Mouse (Mus musculus) urinary bladder, postnatal 36 days (tissue): Measurements from ENCODE around the gene Ufsp2.

Source experiments
- DNase-seq, 2 experiments: peaks; one replicate each; pipeline ENCODE4 v3.0.0; 2022; ENCODE audit warnings: low spot score in 2 of 2, mixed read lengths in 1 of 2

Gene Ufsp2

DNA sequence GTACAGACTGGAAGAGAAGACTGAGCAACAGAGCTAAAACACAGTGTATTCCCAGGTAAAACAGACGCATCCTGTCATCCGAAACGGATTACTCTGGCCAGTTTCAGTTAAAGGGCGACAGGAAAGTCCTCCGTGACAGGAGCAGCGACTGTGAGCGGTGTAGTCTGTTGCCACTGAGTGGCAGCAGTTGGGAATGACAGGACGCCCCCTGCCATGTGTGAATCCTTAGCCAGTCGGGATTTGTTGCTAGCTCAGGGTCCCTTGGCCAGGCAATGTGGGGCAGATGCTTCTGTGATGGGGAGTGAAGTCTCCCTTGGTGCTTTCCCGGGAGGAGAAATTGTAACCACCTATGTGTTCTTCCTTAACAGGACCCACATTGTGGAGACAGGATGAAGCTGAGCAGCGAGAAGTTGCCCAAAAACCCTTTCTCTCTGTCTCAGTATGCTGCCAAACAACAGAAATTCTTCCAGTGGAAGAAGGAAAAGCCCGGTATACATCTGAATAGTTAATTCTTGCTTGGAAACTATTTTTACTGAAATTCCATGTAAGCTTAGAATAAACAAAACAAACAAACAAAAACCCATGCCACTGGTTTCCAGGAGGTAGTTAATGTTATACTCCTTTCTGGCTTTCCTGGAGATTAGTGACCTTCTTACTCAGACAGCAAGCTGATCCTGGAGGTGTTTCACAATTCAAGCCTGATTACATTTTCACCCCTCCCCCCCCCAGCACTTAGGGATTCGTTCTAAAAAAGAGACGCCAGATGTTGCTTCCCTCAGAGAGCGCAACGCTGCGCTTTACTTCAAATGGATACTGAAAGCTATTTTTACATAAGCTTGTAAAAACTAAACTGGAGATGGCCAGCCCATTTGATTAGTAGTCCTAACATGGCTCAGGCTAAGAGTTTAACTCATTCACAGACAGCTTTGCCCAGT is 35.7 kb downstream of the Ufsp2 start:
- no peak for DNase-seq

DNA sequence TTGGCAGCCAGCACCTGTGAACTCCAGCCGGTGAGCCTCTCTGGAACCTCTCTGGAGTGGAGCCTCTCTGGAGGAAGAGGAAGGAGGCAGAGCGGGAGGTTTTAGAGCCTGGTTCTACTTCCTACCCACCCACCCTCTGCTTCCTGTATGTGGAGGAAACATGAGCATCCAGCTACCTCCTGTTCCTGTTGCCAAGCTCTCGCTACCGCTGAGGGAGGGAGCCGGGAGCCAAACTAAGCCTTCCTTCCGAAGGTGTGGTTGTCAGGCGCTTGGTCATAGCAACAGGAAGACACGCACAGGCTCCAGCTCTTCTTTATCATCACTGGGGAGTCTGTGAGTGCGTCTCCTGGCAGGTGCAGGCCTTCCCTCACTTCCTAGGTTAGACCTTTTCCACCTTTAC is 46.9 kb downstream of the Ufsp2 start:
- DNase-seq, result no peak

DNA sequence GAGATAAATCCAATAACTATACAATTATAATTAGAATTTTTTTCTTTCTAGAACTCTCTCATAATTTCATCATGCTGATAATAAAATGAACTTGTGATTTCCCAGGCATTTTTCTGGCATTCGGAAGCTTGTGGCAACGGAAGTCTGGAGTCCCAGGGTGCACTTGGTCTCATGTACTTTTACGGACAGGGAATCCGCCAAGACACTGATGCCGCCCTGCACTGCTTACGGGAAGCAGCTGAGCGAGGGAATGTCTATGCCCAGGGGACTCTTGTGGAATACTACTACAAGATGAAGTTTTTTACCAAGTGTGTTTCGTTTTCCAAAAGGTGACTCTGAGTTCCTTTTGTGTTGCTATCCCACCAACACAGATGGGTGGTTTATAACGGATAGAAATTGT is 47.4 kb downstream of the Ufsp2 start:
- DNase-seq, result no peak

DNA sequence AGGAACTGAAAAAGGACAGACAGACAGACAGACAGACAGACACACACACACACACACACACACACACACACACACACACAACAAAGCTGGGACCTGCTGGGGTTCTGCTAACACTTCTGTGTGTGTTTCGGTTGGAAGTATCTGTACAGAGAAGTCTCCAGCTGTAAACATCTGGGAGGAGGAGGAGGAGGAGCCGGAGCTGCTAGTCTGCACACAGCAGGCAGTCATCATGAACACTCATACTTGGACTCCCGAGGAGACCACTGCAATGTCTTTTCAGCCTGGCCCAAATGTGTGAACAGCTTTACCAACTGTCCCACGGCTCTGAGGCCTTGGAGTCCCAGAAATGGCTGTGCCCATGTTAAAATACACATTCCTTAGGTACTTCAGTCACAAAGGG is 49.1 kb downstream of the Ufsp2 start:
- no peak for DNase-seq

DNA sequence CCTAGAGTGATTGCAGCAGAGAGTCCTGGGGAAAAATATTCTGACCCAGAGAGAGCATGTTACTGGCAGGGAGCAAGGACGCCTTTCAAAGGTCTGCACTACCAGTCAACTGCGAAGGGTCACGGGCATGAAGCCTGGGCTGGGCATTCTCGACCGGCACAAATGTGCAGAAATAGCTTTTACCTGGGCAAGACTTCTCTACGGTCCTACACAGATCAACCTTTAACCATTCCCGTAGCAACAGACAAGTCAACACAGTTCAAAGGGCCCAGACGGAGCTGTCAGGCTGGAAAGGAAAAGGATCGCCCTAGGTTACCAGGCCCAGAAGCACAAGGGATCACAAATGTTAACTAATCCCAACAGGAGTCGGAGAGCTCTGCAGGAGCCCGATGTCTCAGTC is 60.9 kb downstream of the Ufsp2 start:
- no peak for DNase-seq

DNA sequence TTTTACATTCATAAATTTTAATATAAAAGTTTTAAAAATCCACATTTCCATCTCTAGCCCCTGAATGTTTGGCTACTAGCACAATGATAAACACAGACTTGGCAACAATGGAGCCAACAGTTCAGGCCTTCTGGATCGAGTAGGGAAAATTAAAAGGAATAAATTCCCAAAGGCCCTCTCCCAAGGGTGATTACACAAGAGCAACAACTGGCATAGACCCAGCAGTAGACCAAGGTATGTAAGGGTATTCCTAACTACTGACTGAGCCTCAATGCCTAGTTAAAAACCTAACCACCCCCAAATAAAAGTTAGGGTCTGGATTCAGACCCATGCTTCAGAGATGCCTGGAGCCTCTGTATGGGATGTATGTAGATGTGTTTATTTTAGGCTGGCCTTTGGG is 64.3 kb downstream of the Ufsp2 start:
- DNase-seq, result peak in 1 of 2 experiments; percentile 8

DNA sequence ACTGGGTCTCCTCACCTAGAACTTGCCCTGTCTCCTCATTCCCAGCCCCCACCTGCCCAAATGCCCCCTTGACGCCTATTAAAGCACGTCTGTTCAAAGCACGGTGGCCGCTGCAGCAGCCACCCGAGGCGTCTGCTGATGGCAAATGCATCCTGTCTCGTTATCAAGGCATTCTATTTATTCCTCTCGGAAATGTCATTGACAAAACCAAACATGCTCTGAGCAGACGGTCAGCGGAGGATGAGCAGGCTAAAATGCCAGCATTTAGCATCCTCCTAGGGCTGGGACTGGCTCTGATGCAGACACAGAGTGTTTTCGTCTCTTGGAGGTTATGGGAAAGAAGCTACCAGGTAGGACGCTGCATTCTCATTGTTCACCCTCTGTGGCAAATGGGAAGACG is 64.9 kb downstream of the Ufsp2 start:
- DNase-seq, result no peak
